Mouse (Mus musculus): ENCODE measurements at regions not wholly inside any gene's neighbourhood (a gene's known extent, or its start where the extent isn't known, plus 50 kb on each side); places are given as distances from the start of the nearest gene placed in this dataset.
A peak's percentile ranks its signal among the peaks of the same experiment; 100 is the strongest.

DNA sequence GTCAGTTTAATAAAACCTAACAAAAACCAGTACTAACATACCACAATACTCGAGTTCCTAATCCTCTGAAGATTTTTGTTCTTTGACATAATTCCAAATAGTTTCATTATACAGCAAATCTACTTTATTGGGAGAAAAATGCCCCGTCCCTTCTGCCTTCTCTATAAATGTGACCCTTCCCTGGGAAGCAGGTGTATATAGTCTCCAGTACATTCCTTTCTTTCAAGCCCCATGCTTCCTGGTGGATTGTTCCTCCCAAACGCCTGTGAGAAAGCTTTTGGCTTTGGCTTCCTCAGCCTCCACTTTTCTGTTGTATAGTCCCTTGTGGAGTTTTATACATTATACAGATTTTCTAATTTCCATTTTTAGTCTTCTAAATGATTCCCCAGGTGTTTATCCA is 1001.8 kb upstream of the Tenm3 start:
- no peaks in the 10 kb centered on the region for H3K36me3 ChIP-seq (replicated peaks; ENCODE audit: control insufficient read depth, insufficient read depth, low read depth)
- H3K4me2 ChIP-seq (ENCODE audit: low read depth): no peak overlapping the region
- no peak overlapping the region for H3K4me3 ChIP-seq (ENCODE audit: insufficient read depth in 1 of 2, low read depth in 2 of 2, low read length in 2 of 2)
- no peak overlapping the region for H3K27ac ChIP-seq
- no peaks in the 10 kb centered on the region for H3K4me1 ChIP-seq (replicated peaks; ENCODE audit: control insufficient read depth in 2 of 2, insufficient read depth in 2 of 2, low read length in 1 of 2)
- DNase-seq (ENCODE audit: low read depth in 3 of 3, low spot score in 3 of 3): no peak
- WGBS (ENCODE audit: insufficient replicate concordance): 40% methylated on average over 3 of the region's 3 CpGs
- no peaks in the 10 kb centered on the region for H3K27me3 ChIP-seq (ENCODE audit: control insufficient read depth, insufficient read depth, low read length)
- no peaks in the 10 kb centered on the region for H3K9me3 ChIP-seq (ENCODE audit: control insufficient read depth, low read length)
- no peak for TF ChIP-seq CTCF (IDR thresholded peaks at IDR 0.05; ENCODE audit: low read depth)
- no peak for TF ChIP-seq EP300 (IDR thresholded peaks at IDR 0.05; ENCODE audit: low read depth)
- no peak for ATAC-seq (ENCODE audit: insufficient read depth)
- no peak overlapping the region for H3K9ac ChIP-seq (replicated peaks)

DNA sequence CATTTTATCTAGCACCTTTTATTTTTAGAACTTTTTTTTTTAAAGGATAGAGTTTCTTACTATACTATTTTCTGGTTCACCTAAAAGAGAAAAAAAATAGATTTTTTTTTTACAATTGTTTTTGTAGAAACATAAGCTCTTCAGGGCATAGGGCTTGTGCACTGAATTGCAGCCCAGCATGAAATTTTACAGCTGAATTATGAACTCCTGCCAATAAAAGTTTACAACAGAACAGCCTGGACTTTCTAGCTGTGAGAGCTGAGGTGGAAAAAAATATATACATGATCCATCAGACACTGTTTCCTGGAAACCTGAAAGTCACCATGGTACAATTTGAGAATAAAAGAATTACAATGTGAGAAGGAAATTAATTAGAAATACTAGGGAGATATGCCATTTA is 988.2 kb upstream of the Tenm3 start:
- H3K4me3 ChIP-seq (ENCODE audit: insufficient read depth in 1 of 2, low read depth in 2 of 2, low read length in 2 of 2): no peak overlapping the region
- H3K36me3 ChIP-seq (replicated peaks; ENCODE audit: control insufficient read depth, insufficient read depth, low read depth): no peaks in the 10 kb centered on the region
- no peak for DNase-seq (ENCODE audit: low read depth in 3 of 3, low spot score in 3 of 3)
- no peaks in the 10 kb centered on the region for H3K4me1 ChIP-seq (replicated peaks; ENCODE audit: control insufficient read depth in 2 of 2, insufficient read depth in 2 of 2, low read length in 1 of 2)
- TF ChIP-seq EP300 (IDR thresholded peaks at IDR 0.05; ENCODE audit: low read depth): no peak
- no peak for TF ChIP-seq CTCF (IDR thresholded peaks at IDR 0.05; ENCODE audit: low read depth)
- no peak overlapping the region for H3K27ac ChIP-seq
- H3K27me3 ChIP-seq (ENCODE audit: control insufficient read depth, insufficient read depth, low read length): no peaks in the 10 kb centered on the region
- H3K9ac ChIP-seq (replicated peaks): no peak overlapping the region
- no peaks in the 10 kb centered on the region for H3K9me3 ChIP-seq (ENCODE audit: control insufficient read depth, low read length)
- no peak for ATAC-seq (ENCODE audit: insufficient read depth)
- H3K4me2 ChIP-seq (ENCODE audit: low read depth): no peak overlapping the region

DNA sequence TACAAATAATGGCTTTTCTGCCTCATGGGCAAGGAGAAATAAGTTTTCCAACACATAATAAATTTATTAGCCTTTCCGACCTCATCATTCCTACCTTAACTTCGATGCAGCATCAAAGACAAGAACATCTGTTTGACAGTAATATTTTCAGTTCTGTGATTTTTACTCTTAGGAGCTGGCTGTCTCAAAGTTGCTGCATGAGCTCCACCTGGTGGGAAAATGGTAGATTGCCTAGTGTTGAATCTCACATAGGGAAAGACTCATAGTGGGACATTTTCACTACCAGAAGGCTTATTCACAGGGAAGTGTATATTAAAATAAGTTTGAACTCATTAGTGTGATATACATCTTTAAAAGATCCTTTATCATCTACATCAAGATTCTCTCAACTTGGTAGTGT is 985.6 kb upstream of the Tenm3 start:
- H3K9me3 ChIP-seq (ENCODE audit: control insufficient read depth, low read length): no peaks in the 10 kb centered on the region
- WGBS (ENCODE audit: insufficient replicate concordance): 34% methylated on average over 2 of the region's 2 CpGs
- TF ChIP-seq CTCF (IDR thresholded peaks at IDR 0.05; ENCODE audit: low read depth): peak; percentile 16; the same call in 1 of the 2 replicates
- TF ChIP-seq EP300 (IDR thresholded peaks at IDR 0.05; ENCODE audit: low read depth): no peak
- no peak overlapping the region for H3K9ac ChIP-seq (replicated peaks)
- no peaks in the 10 kb centered on the region for H3K4me1 ChIP-seq (replicated peaks; ENCODE audit: control insufficient read depth in 2 of 2, insufficient read depth in 2 of 2, low read length in 1 of 2)
- no peak overlapping the region for H3K27ac ChIP-seq
- no peak overlapping the region for H3K4me2 ChIP-seq (ENCODE audit: low read depth)
- no peak overlapping the region for H3K4me3 ChIP-seq (ENCODE audit: insufficient read depth in 1 of 2, low read depth in 2 of 2, low read length in 2 of 2)
- no peaks in the 10 kb centered on the region for H3K27me3 ChIP-seq (ENCODE audit: control insufficient read depth, insufficient read depth, low read length)
- no peak for ATAC-seq (ENCODE audit: insufficient read depth)
- H3K36me3 ChIP-seq (replicated peaks; ENCODE audit: control insufficient read depth, insufficient read depth, low read depth): no peaks in the 10 kb centered on the region
- DNase-seq (ENCODE audit: low read depth in 3 of 3, low spot score in 3 of 3): no peak

DNA sequence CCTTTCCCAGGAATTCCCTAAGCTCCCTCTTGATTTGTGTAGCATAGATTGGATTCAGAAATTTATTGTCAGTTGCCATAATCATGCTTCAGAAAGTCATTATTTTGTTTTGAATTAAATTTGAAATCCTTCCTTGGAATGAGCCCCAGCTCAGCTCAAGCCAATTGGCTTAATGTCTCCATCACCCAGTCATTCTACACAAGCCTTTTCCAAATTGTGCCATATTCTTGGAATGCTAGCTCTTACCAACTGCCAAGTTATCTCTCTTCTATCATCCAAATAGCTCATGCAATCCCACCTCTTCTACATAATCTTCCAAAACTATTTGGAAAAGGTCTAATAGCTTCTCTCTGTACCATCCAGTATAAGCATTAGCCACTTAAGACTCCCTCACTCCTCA is 982.5 kb upstream of the Tenm3 start:
- Histone ChIP-seq H3K27ac (no peak overlapping the region), H3K4me2 (ENCODE audit: low read depth) (no peak overlapping the region), H3K4me1 (replicated peaks; ENCODE audit: control insufficient read depth in 2 of 2, insufficient read depth in 2 of 2, low read length in 1 of 2) (no peaks in the 10 kb centered on the region), H3K9me3 (ENCODE audit: control insufficient read depth, low read length) (no peaks in the 10 kb centered on the region), H3K4me3 (ENCODE audit: insufficient read depth in 1 of 2, low read depth in 2 of 2, low read length in 2 of 2) (no peak overlapping the region), H3K9ac (replicated peaks) (no peak overlapping the region), H3K36me3 (replicated peaks; ENCODE audit: control insufficient read depth, insufficient read depth, low read depth) (no peaks in the 10 kb centered on the region), H3K27me3 (ENCODE audit: control insufficient read depth, insufficient read depth, low read length) (no peaks in the 10 kb centered on the region)
- no peak for ATAC-seq (ENCODE audit: insufficient read depth)
- no peak for DNase-seq (ENCODE audit: low read depth in 3 of 3, low spot score in 3 of 3)
- no peak for TF ChIP-seq CTCF (IDR thresholded peaks at IDR 0.05; ENCODE audit: low read depth)
- TF ChIP-seq EP300 (IDR thresholded peaks at IDR 0.05; ENCODE audit: low read depth): no peak

DNA sequence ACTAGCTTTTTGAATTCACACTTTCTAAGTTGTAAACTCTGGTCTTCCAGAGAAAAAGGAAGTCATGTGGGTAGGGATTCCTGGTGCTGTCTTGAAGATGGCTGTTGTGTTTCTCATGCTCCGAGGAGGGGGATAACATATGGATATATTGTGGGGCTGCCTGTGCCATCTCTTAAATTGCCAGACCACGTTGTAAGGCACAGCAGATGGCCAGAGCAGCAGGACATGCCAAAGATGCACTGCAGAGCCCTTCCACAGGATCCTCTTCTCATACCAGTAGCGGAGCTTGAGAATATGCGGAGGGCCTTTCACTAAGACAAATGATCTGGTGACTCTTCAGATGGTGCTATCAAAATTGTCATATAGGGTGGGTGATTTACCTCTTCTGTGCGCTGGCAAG is 981.2 kb upstream of the Tenm3 start:
- Histone ChIP-seq H3K4me2 (ENCODE audit: low read depth) (no peak overlapping the region), H3K4me1 (replicated peaks; ENCODE audit: control insufficient read depth in 2 of 2, insufficient read depth in 2 of 2, low read length in 1 of 2) (no peaks in the 10 kb centered on the region), H3K9me3 (ENCODE audit: control insufficient read depth, low read length) (no peaks in the 10 kb centered on the region), H3K27me3 (ENCODE audit: control insufficient read depth, insufficient read depth, low read length) (no peaks in the 10 kb centered on the region), H3K27ac (no peak overlapping the region), H3K4me3 (ENCODE audit: insufficient read depth in 1 of 2, low read depth in 2 of 2, low read length in 2 of 2) (no peak overlapping the region), H3K36me3 (replicated peaks; ENCODE audit: control insufficient read depth, insufficient read depth, low read depth) (no peaks in the 10 kb centered on the region), H3K9ac (replicated peaks) (no peak overlapping the region)
- TF ChIP-seq CTCF (IDR thresholded peaks at IDR 0.05; ENCODE audit: low read depth) (no peak), EP300 (IDR thresholded peaks at IDR 0.05; ENCODE audit: low read depth) (no peak)
- ATAC-seq (ENCODE audit: insufficient read depth) (no peak), DNase-seq (ENCODE audit: low read depth in 3 of 3, low spot score in 3 of 3) (no peak)
- WGBS (ENCODE audit: insufficient replicate concordance): 62% methylated on average over 5 of the region's 5 CpGs

DNA sequence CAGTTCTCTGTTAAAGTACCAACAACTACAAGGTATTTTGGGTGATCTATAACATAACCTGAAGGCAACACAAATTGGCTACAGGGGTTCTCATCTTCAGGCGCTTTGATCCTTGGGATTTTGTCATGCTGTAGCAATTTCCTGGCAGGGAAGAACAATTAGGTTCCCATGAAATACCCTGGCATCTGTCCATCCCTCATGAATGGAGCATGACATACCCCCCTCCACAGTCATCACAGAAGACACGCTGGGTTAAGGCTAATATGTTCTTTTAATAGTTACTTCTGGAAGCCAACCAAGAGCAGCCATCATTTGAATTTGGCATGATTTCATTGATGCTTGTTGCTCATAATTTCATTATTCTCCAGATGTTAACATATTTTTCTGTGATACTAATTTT is 979.0 kb upstream of the Tenm3 start:
- TF ChIP-seq CTCF (IDR thresholded peaks at IDR 0.05; ENCODE audit: low read depth) (no peak), EP300 (IDR thresholded peaks at IDR 0.05; ENCODE audit: low read depth) (no peak)
- Histone ChIP-seq H3K4me2 (ENCODE audit: low read depth) (no peak overlapping the region), H3K9ac (replicated peaks) (no peak overlapping the region), H3K4me1 (replicated peaks; ENCODE audit: control insufficient read depth in 2 of 2, insufficient read depth in 2 of 2, low read length in 1 of 2) (no peaks in the 10 kb centered on the region), H3K9me3 (ENCODE audit: control insufficient read depth, low read length) (no peaks in the 10 kb centered on the region), H3K27ac (no peak overlapping the region), H3K4me3 (ENCODE audit: insufficient read depth in 1 of 2, low read depth in 2 of 2, low read length in 2 of 2) (no peak overlapping the region), H3K27me3 (ENCODE audit: control insufficient read depth, insufficient read depth, low read length) (no peaks in the 10 kb centered on the region), H3K36me3 (replicated peaks; ENCODE audit: control insufficient read depth, insufficient read depth, low read depth) (no peaks in the 10 kb centered on the region)
- 49% methylated on average over 2 of the region's 2 CpGs for WGBS (ENCODE audit: insufficient replicate concordance)
- DNase-seq (ENCODE audit: low read depth in 3 of 3, low spot score in 3 of 3) (no peak), ATAC-seq (ENCODE audit: insufficient read depth) (no peak)

Data from liver, embryonic 14.5 days (tissue).